Mouse (Mus musculus): ENCODE measurements at regions not wholly inside any gene's neighbourhood (a gene's known extent, or its start where the extent isn't known, plus 50 kb on each side); places are given as distances from the start of the nearest gene placed in this dataset.

DNA sequence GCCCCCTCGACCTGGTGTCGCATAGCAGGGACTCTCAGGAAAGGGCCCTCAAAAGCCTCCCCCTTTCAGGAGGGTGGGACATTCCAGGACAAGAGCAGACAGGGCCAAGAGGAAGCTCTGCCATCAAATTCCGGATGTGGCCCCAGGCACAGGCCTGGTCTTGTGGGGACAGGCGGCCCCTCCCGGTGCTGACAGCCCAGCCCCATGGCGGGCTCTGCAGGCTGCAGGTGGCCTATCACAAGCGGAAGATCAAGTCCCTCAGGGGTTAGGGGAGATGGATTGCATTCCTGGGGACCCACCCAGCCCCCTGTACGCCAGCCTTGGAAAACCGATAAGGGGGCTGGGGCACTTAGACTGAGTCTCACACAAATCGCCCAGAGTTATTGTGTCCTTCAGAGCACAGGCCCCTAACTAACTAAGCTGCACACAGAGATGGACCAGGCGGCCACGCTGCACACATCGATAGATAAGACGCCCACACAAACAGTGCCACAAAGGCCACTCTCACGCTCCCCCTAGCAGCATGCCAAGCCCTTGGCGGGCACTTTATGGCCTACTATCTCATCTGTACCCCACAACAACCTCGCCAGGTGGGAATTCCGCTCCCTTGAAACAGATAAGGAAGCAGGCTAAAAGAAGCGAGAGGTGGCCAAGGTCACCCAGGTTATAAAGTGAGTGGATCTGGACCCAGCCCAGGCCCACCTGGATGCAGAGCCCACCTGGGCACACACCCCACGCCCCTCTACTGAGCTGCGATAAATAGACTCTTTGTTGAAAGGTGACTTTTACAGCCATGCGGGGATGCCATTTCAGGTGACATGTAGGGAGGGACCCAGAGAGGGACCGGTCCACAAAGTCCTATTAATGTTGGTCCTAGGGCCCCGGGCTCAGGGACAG is 55.5 kb downstream of the Gm5294 start:
- no peak for DNase-seq (ENCODE audit: low spot score)

DNA sequence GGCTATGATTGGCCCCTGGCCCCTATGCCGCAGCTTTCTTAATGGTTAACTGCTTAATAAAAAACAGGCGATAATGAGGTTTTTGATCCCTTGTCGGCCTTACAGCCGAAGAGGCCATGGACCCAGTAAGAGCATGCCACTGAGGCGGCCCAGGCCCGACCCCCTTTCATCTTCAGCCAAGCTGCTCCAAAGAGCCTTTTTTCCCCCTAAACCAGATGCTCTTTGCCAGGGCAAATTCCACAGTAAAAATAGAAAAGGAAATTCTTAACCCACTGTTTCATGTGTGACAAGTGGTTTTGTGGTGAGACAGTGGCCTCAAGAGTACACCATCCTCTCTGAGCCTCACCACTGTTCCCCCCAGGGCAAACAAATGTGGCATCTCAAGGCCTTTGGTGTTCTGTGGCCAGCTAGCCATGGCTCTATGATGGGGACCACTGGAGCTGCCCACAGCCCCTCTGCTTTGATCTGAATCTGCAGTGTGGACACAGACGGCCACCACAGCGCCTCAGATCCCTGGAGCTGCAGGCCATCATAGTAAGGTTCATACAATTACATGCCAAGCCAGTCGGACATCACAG is 61.9 kb downstream of the Gm5294 start:
- no peak for DNase-seq (ENCODE audit: low spot score)

DNA sequence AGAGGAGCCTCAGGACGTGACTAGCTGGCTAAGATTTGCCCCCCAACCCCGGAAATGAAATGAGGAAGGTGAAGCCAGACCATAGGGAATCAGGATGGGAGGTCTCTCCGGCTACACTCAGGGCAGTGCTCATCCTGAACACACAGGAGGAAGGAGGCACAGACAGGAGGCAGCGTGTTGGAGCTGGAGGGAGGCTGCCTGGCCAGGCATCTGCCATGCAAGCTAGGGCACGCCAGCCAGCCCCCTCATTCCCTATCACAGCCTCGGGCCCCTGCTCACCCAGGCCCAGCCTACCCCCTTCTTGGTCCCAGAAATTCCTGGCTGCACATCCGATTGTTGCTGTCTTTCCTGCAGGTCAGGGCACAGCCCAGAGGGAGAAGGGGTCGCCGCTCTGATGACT is 63.7 kb downstream of the Gm5294 start:
- DNase-seq (ENCODE audit: low spot score), result no peak

DNA sequence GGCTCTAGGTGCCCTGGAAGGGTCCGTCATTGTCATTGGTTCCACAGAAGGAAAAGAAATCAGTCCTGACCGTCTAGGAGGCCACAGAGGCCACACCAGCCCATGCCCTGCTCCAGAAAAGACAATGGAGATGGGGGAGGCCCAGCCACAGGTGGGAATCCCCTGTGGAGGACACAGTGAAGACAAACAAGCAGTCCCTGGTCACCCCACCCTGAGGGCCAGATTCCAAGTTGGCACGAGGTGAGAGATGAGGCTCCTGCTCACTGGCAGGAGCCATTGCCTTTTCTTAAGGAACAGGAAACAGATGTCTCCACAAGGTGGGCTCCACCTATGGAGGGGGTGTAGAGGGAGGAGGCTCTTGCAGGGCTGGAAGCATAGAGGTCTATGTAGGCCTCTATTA is 66.0 kb downstream of the Gm5294 start:
- DNase-seq (ENCODE audit: low spot score), result no peak

DNA sequence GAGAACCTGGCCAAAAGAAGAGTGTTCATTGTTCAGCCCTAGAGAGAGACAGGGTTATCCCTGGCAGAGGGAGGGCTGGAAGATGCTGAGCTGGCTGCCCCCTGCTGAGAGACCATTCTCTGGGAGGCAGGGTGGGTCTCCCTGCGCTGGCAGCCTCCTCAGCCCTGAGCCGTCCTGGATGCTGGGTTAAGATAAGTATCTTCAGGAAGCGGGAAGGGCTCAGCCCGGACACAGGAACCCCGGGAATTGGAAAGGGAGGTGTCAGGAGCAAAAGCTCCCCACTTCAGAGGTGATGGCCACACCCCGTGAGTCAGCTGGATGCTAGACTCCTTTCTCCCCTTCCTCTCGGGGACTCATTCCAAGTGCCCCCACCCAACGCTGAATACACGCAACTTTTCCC is 68.9 kb downstream of the Gm5294 start:
- DNase-seq (ENCODE audit: low spot score), result no peak

DNA sequence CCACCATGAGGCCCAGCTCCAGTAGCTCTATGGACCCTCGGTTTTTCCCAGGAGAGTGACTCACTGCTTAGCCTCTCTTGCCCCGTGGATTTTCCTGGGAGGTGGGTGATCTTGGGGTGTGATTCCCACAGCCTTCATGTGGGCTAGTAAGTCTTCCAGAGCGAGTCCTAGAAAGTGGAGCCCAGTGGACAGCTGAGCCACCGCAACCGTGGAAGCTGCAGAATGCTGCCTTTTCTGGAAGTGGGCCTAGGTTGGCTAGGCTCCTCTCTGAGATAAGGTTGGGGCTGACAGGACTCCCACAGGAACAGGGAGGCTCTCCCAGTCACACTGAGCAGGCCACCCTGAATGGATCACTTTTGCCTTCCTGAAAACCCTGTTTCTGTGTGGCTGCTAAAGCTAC is 69.9 kb downstream of the Gm5294 start:
- peak; percentile 19 for DNase-seq (ENCODE audit: low spot score)

DNA sequence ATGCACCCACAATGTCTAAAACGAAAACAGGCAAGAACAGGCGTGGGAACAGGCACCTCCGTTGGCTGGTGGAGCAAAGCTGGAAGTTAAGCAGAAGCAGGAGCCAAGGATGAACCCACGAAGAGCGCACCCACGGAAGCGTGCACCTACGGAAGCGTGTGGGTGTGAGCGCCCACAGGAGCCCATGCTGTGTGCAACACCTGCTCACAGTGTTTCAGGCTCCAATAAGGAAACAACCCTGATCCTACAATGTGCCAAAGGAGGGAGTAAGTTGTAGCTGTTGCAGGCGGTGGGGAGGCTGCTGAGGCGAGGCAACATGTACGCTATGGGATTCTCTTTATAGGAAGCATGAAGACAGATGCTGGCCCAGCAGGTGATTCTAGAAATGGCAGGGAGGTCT is 74.6 kb downstream of the Gm5294 start:
- no peak for DNase-seq (ENCODE audit: low spot score)

DNA sequence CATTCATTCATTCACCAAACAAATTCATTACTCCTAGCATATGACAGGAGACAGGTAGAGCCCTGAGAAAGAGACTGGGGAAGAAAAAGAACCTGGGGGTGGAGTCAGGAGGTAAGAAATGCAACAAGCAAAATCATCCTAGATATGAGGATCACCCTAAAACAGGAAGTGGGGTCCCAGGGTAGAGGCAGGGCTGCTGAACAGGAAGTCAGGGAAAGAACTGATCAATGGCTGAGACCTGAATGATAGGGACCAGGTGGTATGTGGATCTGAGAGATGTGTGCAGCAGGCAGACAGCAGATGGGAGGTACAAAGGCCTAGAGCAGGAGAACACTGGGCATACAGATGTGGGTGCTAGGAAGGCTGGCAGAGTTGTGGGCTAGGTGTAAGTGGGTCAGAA is 77.4 kb downstream of the Gm5294 start:
- no peak for DNase-seq (ENCODE audit: low spot score)

DNA sequence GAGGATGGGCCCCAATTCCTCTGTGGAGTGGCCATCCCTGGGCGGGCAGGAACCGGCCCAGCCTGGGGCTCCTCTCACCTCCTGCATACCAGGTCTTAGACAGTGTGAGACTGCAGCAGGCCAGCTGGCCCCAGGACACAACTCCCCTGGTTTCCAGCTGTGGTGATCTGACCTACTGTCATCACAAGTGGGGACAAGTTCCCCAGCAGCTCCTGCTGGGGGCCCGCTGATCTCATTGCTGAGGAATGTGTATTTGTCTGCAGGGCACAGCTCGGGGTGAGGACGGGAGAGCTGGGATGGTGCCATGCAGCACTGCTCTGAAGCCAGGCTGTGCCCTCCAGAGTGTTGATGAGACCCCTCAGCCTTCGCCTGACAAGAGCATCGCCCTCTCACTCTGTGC is 78.6 kb downstream of the Gm5294 start:
- no peak for DNase-seq (ENCODE audit: low spot score)

DNA sequence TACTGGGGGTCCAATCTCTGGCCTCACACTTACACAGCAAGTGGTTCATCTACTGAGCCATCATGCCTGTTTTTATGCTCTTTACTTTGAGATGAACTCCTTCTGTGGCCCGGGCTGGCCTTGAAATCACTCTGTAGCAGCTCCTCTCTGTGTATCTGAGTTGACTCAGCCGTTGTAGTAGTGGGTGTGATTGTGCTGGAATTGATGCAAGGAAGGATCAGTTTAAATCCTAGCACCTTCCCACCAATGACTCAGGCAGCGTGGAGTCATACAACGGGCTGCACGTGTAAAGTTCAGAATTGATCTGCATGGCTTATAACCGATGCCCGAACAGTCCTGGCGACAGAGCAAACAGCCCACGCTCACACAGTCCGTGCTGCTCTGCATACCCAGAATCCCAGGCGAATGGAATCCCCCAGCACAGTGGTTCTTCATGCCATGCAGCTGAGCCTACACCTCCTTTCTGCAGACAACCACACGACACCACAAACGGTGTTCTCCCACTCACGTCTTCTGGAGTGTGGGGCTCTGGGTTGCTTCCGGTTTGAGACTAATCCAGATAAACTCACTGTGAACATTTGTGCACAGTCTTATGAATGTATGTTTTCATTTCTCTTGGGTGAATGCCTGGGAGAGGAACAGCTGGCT is 81.2 kb downstream of the Gm5294 start:
- DNase-seq (ENCODE audit: low spot score), result no peak

DNA sequence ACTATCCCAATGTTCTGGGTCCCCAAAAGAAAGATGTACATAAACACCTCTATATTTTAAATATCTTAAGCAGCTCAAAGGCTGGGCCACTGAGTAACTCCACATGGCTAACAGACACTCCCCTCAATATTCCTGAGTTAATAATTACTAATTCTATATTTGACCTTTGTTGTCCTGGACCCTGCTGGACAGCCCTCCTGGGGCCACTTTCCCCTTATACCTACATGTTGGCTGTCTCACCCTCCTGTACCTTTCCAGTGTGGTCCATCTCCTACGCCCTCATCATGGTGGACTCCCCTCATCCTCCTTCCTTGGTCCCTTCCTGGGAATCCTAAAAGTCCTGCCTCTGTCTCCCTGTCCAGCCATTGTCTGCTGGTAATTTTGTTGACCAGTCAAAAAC is 82.4 kb downstream of the Gm5294 start:
- DNase-seq (ENCODE audit: low spot score), result no peak

DNA sequence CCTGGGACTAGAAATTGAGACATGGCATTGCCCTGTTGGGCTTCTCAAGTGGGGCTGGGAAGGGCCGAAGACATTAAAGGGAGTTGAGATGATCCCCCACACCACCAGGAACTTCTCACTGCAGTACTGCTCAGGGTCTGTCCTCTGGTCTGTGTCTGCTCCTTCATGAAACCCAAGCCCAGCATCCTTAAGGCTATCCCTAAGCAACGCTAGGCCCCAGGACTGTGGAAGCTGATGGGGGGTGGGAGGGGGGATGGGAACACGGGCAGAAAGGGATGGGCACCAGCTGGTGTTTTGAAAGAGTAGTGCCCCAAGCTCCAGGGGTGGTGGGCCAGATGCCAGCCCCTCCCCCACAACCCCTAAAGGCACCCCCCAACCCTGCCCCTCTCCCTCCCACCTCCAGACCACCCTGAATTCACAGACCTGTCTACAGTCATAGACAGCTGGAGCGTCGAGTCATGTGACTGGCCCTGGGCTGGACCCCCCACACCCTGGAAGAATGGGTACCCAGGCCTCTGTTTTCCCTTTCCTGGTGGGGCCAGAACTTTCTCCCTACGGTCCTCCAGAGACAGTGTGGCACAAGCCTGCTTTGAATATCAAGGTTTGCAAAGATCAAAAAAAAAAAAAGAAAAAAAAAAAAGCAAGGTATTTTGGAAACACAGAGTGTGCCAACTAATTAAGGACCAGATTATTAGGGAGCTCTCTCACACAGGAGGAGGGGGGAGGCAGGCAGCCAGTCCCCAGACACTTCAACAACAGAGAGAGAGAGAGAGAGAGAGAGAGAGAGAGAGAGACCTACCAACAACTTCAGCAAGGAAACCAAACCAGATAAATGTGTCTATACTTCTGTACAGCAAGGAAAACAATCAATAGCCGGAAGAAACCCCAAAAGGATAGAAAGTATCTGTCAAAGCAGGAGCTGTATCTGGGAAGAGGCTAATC is 85.1 kb downstream of the Pdgfa start:
- no peak for DNase-seq (ENCODE audit: low spot score)

DNA sequence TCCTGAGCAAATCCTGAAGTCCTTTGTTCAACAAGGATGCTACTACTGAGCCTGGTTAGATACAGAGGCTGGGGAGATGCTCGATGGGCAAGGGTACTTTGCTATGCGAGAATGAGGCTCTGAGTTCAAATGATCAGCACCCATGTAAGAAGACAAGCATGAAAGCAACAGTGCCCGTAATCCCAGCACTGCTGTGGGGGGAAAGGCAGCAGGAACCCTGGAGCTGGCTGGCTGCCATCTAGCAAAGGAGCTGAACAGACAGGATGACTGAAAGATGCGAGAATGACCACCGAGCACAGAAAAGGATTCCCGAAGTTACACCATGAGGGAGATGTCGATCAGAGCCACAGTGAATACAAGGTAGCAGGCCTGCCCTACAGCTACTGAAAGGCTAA is 84.5 kb downstream of the Pdgfa start:
- DNase-seq (ENCODE audit: low spot score), result no peak

DNA sequence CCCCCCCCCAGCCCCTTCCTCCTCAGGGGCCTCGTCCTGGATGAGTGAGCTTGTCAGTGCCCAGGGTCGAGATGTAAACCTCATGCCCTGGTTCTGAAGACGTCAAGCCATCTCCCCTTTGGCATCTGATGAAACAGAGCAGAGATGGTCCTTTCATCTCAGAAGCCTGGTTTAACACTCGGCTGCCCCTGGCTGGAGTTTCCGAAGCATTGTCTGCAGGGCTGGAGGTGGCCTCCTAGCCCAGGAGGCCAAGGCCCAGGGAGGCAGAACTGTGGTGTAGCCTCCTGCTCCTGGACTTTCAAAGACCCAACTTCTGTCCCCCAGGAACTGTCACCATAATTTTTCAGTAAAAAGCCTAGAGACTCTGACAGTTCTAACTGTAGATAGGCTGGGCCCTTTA is 82.1 kb downstream of the Pdgfa start:
- no peak for DNase-seq (ENCODE audit: low spot score)

DNA sequence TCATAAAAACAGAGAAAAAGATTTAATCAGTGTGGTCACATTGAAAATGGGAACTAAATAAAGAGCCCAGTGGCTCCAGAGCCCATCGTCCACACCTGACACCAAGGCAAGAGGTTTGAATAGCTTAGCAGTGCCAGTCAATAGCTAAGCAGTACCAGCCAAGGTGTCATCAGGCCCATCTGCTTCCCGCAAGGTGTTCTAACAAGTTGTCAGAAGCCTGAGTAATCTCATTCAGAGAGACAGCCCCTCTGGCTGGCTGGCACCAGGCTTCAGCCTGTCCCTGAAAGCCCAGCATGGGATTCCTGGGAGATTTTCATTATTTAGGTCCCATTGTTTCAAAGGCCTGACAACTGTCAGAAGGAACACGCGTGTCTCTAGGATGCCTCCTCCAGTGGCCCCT is 81.7 kb downstream of the Pdgfa start:
- DNase-seq (ENCODE audit: low spot score), result no peak

DNA sequence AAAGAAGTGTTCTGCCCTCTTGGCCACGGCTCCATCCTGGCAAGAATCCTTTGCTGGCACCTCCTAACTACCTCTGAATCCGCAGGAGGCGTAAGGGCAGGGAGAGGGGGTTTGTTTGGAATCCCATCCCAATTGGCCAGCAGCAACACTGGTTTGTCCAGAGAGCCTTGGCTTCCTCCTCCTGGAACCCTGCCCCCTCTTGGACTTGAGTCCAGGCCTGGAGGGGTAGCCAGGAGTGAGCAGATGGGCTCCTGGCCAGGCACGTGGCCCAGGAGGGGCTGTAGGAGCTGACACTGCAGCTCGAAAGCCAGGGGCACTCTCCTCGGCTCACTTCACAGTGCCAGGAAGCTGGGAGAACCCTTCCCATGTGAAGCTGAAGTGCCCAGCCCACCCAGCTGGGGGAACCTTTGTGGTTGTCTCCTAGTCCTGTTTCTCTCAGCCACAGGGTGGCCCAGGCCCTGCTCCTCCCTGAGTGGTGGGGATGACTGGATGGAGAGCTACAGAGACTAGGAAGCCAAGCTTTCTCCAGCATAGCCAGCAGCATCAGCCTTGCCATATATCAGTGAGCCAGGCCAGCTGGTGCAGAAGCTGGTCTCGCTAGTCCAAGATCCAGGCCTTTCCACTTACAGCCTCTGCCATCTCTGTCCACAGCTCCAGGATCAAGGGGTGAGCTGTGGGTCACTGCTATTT is 76.9 kb downstream of the Pdgfa start:
- DNase-seq (ENCODE audit: low spot score), result peak; percentile 66

DNA sequence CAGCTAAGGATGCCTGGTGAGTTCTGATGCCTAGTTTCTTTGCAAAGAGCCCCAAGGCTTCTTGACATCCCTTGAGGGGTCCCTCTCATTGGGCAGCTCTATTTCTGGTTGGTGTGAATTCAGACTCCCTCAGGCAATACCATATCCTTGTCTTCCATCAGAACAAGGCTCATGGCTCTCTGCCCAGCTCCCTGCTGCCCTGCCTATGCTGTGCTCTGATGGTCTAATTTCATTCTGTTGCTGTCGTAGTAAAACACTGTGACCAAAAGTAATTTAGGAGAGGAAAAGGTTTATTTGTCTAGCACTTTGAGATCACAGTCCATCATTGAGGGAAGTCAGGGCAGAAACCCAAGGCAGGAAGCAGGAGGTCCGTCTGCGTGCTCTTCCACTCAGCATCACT is 75.1 kb downstream of the Pdgfa start:
- DNase-seq (ENCODE audit: low spot score), result no peak
